Mouse (Mus musculus): Measurements from ENCODE around the gene Rmi1.
"Not testable (repeated sequence)": the region's sequence is repeated elsewhere in the genome, so short reads cannot be mapped to it uniquely, and the experiment has no call there.

The Rmi1 gene

GRCm38 (mm10) chr13:58402003-58402743 is at the start of gene Rmi1:
Gene Rmi1 (plus strand): TSS chr13:58402248.
- peak; percentile 98 for DNase-seq

GRCm38 (mm10) chr13:58352996-58353395 is 49.1 kb upstream of the Rmi1 start:
- DNase-seq, result no peak

- peak; percentile 55 for DNase-seq
Measured at GRCm38 (mm10) chr13:58358629-58359303, 43.3 kb upstream of the Rmi1 start, which contains the start of gene Kif27. Gene Kif27 (minus strand): TSS chr13:58359122.

- DNase-seq, result no peak
Measured at GRCm38 (mm10) chr13:58359304-58359653, 42.8 kb upstream of the Rmi1 start.

GRCm38 (mm10) chr13:58364353-58365175 is 37.5 kb upstream of the Rmi1 start:
- no peak for DNase-seq

- DNase-seq, result not testable (repeated sequence)
Measured at GRCm38 (mm10) chr13:58365179-58365578, 36.9 kb upstream of the Rmi1 start.

- DNase-seq, result no peak
Measured at GRCm38 (mm10) chr13:58366373-58366772, 35.7 kb upstream of the Rmi1 start.

GRCm38 (mm10) chr13:58367641-58368040 is 34.4 kb upstream of the Rmi1 start:
- no peak for DNase-seq

GRCm38 (mm10) chr13:58368835-58369234 is 33.2 kb upstream of the Rmi1 start:
- no peak for DNase-seq

- DNase-seq, result no peak
Measured at GRCm38 (mm10) chr13:58372278-58373152, 29.5 kb upstream of the Rmi1 start.

GRCm38 (mm10) chr13:58373153-58373470 is 28.9 kb upstream of the Rmi1 start:
- no peak for DNase-seq

GRCm38 (mm10) chr13:58384371-58384770 is 17.7 kb upstream of the Rmi1 start:
- DNase-seq, result no peak

- DNase-seq, result peak; percentile 57
Measured at GRCm38 (mm10) chr13:58384779-58385546, 17.1 kb upstream of the Rmi1 start, which contains the start of gene 2210016F16Rik. Gene 2210016F16Rik (minus strand): TSS chr13:58385225.

GRCm38 (mm10) chr13:58385547-58385920 is 16.5 kb upstream of the Rmi1 start:
- DNase-seq, result no peak

- peak; percentile 73 for DNase-seq
Measured at GRCm38 (mm10) chr13:58387948-58388347, 14.1 kb upstream of the Rmi1 start.

- DNase-seq, result no peak
Measured at GRCm38 (mm10) chr13:58388379-58388778, 13.7 kb upstream of the Rmi1 start.

- DNase-seq, result no peak
Measured at GRCm38 (mm10) chr13:58389324-58389951, 12.6 kb upstream of the Rmi1 start.

GRCm38 (mm10) chr13:58394392-58394791 is 7.7 kb upstream of the Rmi1 start:
- not testable (repeated sequence) for DNase-seq

- no peak for DNase-seq
Measured at GRCm38 (mm10) chr13:58397651-58398050, 4.4 kb upstream of the Rmi1 start.

GRCm38 (mm10) chr13:58400576-58400975 is 1.5 kb upstream of the Rmi1 start:
- DNase-seq, result no peak

Data from right cerebral cortex, postnatal 4 days (tissue).